Mouse (Mus musculus): Measurements from ENCODE around the gene Il9.

Gene Il9

DNA sequence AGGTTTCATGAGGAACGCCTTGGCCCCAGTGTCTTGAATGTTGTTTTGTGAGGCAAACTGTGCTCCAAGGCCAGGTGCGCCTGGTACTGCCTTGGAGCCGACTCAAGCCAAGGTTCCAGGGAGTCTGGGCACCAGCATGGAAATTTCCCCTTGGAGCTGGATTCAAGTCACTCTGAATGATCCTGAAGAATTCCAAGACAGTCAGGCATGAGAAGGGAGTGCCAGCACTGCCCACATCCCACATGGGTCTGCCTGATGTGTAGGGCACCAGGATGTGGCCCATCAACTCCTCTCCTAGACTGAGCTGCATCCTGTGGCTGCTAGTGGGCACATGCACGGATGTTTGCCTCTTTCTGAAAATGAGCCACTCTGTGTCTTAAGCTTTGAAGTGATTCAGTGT is 13.5 kb downstream of the Il9 start:
- no peak for DNase-seq

DNA sequence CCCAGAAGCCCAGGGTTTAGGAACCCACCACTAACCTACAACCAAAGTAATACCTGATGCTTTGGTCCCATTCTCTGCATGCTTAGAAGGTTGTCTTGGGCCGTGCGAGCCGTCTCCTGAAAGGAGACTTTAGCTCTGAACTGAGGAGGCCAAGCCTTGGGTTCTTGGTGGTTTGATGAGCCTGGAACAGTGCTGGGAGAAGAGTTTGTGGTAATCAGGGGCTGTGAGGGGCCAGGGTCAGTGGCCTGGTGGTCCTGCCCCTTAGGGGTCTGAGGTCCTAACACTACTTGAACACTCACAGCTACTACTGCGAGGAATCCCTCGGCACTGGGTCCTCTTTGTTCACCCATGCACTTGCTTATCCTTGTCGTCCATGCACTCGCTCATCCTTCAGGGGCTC is 14.3 kb downstream of the Il9 start:
- no peak for DNase-seq

GRCm38 (mm10) chr13:56463750-56464149 is 18.3 kb downstream of the Il9 start:
- DNase-seq = no peak

GRCm38 (mm10) chr13:56463261-56463660 is 18.8 kb downstream of the Il9 start:
- DNase-seq = no peak

DNA sequence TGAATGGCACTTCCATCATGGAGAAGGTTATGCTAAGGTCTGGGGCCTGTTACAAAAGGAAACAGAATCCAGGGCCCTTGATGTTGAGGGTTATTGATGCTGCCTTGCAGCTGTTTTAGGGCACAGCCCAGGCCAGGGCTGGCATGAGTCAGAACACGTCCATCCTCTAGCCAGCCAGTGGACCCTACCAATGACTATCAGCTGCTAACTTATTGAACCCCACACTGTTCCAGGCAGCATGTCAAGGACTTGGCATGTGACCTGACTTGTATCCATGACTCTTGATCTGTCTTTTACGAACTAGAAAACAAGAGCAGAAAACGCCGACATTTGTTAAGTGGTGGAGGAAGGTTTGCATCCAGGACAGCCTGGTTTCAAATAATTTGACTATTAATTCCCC is 19.3 kb downstream of the Il9 start:
- DNase-seq = no peak

DNA sequence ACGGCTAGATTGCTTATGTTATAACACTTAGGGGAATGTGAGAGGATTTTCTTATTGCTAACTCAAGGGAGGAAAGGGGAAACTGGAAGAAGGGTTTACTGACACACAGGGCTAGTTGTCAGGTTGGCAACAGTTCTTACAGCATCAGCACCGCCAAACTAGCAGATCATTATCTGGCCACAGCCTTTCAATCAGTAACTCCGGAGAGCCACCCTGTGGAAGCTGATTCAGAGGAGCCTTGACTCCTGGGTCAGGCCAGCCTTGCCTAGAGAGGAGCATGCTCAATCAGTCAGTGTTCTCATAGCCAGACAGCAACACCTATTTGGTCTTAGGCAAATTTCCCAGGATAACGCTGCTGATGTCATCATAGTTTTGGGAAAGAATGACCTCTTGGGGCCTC is 20.6 kb downstream of the Il9 start:
- no peak for DNase-seq

GRCm38 (mm10) chr13:56458001-56458400 is 24.0 kb downstream of the Il9 start:
- no peak for DNase-seq

DNA sequence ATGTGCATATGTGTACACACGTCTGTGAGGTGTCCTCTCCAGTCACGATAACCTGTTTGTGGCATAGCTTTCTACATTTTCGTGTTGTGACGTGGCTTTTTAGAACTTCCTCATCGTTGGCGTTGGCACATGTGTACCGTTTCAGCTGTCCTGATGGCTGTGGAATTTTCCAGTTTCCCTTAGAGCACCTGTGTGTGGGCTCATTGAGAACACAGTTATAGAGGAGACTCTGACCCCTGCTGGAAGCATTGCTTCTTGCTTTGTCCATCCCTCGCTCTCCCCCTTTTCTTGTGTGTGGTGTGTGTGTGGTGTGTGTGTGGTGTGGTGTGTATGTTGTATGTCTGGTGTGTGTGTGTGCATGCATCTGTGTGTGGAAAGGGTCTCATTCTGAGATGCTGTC is 32.0 kb downstream of the Il9 start:
- DNase-seq = no peak

- peak; percentile 29 for DNase-seq
Measured at GRCm38 (mm10) chr13:56449239-56450030, 32.6 kb downstream of the Il9 start.

DNA sequence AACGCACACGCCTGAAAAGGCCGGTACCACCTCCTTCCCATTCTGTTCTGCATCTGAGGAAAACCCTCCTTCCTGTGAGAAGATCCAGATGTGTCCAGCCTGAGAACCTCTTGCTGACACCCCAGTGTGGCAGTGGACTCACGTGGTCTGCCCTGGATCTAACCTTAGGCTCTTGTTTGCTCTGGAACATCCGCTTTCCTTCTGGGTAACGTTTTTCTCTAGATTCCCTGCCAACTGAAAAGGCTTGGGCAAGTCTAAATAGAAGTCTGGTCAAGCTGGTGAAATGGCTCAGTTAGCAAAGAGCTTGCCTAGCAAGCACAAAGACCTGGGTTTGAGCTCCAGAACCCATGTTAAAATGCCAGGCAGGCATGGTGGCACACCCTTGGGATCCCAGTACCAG is 37.0 kb downstream of the Il9 start:
- DNase-seq = no peak

- DNase-seq = no peak
Measured at GRCm38 (mm10) chr13:56444112-56444511, 37.9 kb downstream of the Il9 start.

GRCm38 (mm10) chr13:56443411-56443810 is 38.6 kb downstream of the Il9 start:
- no peak for DNase-seq

DNA sequence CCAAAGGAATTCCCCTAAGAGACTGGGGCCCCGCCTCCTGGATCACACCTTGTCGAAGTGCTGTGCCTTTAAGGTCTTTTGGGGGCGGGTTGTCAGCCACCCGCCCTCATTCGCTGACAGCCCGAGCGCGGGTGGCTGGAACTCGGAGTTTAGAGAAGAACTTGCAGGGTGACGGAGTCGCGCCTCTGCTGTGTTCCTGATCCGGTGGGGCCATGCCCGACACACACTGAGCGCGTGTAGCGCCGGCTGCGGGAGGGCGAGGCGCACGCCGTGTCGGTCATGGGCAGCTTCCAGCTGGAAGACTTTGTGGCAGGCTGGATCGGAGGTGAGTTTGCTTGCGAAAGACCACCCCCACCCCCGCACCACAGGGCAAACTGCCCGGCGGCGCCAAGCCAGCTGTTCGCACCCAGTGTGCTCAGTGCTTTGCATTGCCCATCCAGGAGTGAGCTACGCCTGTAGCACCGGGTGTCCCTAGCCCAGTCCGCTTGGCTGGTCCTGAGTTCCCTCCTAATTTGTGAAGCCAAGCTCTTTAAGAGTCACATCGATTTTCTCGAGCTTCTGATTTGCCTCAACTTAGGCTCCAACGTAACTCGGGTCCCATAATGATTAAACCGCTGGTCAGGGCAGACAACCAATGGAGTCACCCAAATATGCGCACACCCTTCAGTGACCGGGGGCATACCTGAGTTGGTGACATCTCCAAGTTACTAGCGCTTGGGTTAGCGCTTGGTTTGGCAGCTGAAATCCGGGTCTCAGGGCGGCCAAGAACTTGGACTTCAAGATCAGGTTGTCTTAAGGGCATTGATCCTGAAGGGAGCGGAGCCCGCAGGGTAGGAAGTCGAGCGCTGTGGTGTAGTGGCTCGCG is 43.6 kb downstream of the Il9 start, which contains the start of gene Slc25a48:
TSS of gene Slc25a48 (plus strand) at position 145 of the 865 bp plus-strand sequence.
- no peak for DNase-seq

GRCm38 (mm10) chr13:56435615-56436287 is 46.3 kb downstream of the Il9 start:
- DNase-seq = no peak

DNA sequence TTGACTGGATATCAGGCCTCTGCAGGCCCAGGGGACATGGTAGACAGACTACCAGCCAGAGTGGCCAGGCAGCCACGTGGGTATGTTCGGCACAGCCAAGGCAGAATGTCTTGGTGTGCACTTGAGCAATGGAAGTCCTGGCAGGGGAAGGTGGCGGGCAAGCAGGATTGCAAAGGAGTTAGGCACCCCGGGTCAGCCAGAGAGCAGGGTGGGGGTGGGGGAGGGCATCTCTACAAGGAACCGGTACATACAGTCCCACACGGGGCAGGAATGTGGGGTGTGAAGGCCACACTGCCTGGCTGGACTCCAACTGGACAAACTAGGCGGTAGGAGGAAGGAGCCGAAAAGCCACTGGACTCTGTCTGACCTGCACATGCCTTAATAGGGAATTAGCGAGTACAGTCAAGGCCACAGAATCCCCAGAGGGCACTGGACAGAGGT is 47.7 kb downstream of the Il9 start:
- DNase-seq = no peak

- DNase-seq = peak; percentile 72
Measured at GRCm38 (mm10) chr13:56433466-56433865, 48.6 kb downstream of the Il9 start.

DNA sequence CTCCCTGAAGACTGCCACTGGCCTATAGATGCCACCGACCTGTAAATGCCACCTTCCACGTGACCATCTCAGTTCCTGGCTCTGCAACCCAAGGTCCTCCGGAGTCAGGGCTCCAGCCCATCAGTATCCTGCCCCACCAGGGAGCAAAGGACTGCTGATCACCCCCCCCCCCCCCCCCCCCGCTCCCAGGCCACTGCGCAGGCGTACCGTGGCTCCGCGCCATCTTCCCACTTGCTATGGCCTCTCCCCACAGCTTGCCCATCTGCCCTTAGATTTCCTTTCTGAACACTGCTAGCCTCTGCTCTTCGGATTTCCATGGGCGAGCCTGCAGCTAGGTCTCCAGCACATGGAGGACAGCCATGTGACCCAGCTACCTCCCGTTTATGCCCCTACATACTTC is 49.5 kb downstream of the Il9 start:
- peak; percentile 44 for DNase-seq
